Comparison of ENCODE assay signal across 26 mouse cellular contexts in genomic region chr4:128441228-128441627, GRCm38 (mm10).
"Had no signal": no experiment of that assay in that cellular context is flagged by ENCODE, and none has a peak within 500 bp of the region (broad histone marks: within the 10 kb centered on the region; RNA-seq: fewer than 3 reads in every experiment).

No protein-coding gene starts in this region.

- H3K9ac ChIP-seq: heart, embryonic 13.5 days; heart, embryonic 15.5 days; hindbrain, embryonic 13.5 days; hindbrain, embryonic 15.5 days; kidney, embryonic 15.5 days; limb, embryonic 13.5 days; limb, embryonic 15.5 days had no signal

- ATAC-seq: hindbrain, postnatal 0 days; intestine, embryonic 16.5 days had no signal

- H3K9me3 ChIP-seq: heart, embryonic 13.5 days; heart, embryonic 15.5 days; hindbrain, embryonic 13.5 days; hindbrain, embryonic 15.5 days; kidney, embryonic 15.5 days; limb, embryonic 13.5 days; limb, embryonic 15.5 days had no signal

- H3K4me3 ChIP-seq: heart, adult 2 months; heart, embryonic 13.5 days; heart, embryonic 15.5 days; hindbrain, embryonic 13.5 days; hindbrain, embryonic 15.5 days; kidney, embryonic 15.5 days; limb, embryonic 13.5 days; limb, embryonic 15.5 days had no signal

- H3K4me1 ChIP-seq: heart, embryonic 15.5 days; kidney, embryonic 15.5 days; limb, embryonic 13.5 days; limb, embryonic 15.5 days had no signal

- DNase-seq: gastrocnemius, postnatal 14 days; gastrocnemius, postnatal 36 days; heart, adult 11 months; heart, adult 2 months; heart, postnatal 14 days; heart, postnatal 36 days; kidney, adult 11 months; kidney, adult 2 months; kidney, adult 9 months; kidney, postnatal 14 days; kidney, postnatal 36 days; layer of hippocampus, adult 9-11 months; layer of hippocampus, postnatal 36 days; left cerebral cortex, postnatal 4 days had no signal

- H3K4me2 ChIP-seq: heart, embryonic 11.5 days; heart, embryonic 13.5 days; heart, embryonic 15.5 days; hindbrain, embryonic 13.5 days; hindbrain, embryonic 15.5 days; kidney, embryonic 15.5 days; limb, embryonic 13.5 days; limb, embryonic 15.5 days; liver, embryonic 11.5 days had no signal

- H3K27me3 ChIP-seq: heart, embryonic 13.5 days; heart, embryonic 15.5 days; hindbrain, embryonic 13.5 days; hindbrain, embryonic 15.5 days; kidney, embryonic 15.5 days had no signal

- H3K36me3 ChIP-seq: heart, embryonic 13.5 days; heart, embryonic 15.5 days; hindbrain, embryonic 15.5 days; kidney, embryonic 15.5 days; limb, embryonic 13.5 days; limb, embryonic 15.5 days had no signal

- H3K27ac ChIP-seq: heart, adult 2 months; heart, embryonic 13.5 days; heart, embryonic 15.5 days; hindbrain, embryonic 13.5 days; hindbrain, embryonic 15.5 days; hindbrain, postnatal 0 days; kidney, embryonic 15.5 days; kidney, postnatal 0 days; limb, embryonic 13.5 days; limb, embryonic 15.5 days had no signal
